Mouse (Mus musculus) forebrain, embryonic 12.5 days (tissue): ENCODE measurements around the gene Lamb3. TPM values are rescaled to one million over a fixed set of nuclear protein-coding genes. Genes with fewer than 3 reads are reported as not detected.

ENCODE experiments used
- ATAC-seq: fragments of 200-750 bp; cut with Nextera tagmentation; 2 replicates; pipeline ENCODE4 v1.8.0; 2017; ENCODE audit warnings: moderate TSS enrichment; ENCODE audit not compliant: low FRiP score
- H3K27ac ChIP-seq: fragments of 300-500 bp; sonication (generic); 2 replicates; pipeline ENCODE4 v1.5.1; 2016; ENCODE audit warnings: mild to moderate bottlenecking
- H3K27me3 ChIP-seq: fragments of 300-500 bp; sonication (generic); 2 replicates; pipeline ENCODE4 v1.6.1; 2016; ENCODE audit warnings: mild to moderate bottlenecking
- H3K36me3 ChIP-seq: fragments of 300-500 bp; sonication (generic); replicated peaks from 2 replicates; pipeline ENCODE4 v1.6.1; 2016; ENCODE audit warnings: mild to moderate bottlenecking
- H3K4me1 ChIP-seq: fragments of 300-500 bp; sonication (generic); 2 replicates; pipeline ENCODE4 v1.6.1; 2016
- H3K4me2 ChIP-seq: fragments of 300-500 bp; sonication (generic); 2 replicates; pipeline ENCODE4 v1.6.1; 2016; ENCODE audit warnings: mild to moderate bottlenecking, moderate library complexity
- H3K4me3 ChIP-seq: fragments of 300-500 bp; sonication (generic); replicated peaks from 2 replicates; pipeline ENCODE4 v1.5.1; 2016; ENCODE audit warnings: mild to moderate bottlenecking
- H3K9ac ChIP-seq: fragments of 300-500 bp; sonication (generic); 2 replicates; pipeline ENCODE4 v1.6.1; 2016; ENCODE audit warnings: mild to moderate bottlenecking
- H3K9me3 ChIP-seq: fragments of 300-500 bp; sonication (generic); 2 replicates; pipeline ENCODE4 v1.6.1; 2016
- WGBS: fragments of 180-500 bp; shearing (Covaris S2); methylation state at CpG from one replicate; pipeline ENCODE4 v1.1.7; 2016; 5-methylcytosine and 5-hydroxymethylcytosine counted together
- polyA plus RNA-seq: library from polyadenylated mRNA; unstranded; fragments of >200 nt; fragmentation: Nextera tagmentation; extraction: Ambion mirVana; gene quantifications from 2 replicates; pipeline ENCODE4 v1.2.1, GENCODE M21; 2016

The Lamb3 gene
- polyA plus RNA-seq, 1 experiment from 2014 or later = 0.77 TPM

DNA sequence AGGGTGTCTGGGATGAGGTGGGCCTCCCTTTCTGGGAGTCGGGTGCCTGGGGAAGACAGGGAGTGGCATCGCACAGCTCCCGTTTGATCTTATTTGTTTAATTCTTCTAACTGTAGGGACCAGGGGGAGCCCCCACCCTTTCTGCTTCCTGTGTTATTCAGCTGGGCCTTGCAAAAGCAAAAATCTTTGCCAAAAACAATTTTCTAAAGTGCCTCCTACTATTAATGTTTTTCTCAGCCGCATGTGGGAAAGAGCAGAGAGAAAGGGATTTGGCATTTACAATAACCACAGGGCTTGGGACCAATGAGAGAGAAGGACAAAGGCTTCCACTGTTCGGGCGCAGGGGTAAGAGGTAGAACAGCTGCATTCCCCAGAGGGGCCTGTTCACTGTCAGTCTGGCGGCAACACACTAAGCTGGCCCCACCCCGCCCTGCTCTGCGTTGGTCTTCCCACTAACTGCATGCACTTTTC is 18.3 kb upstream of the Lamb3 start:
- ATAC-seq = peak; percentile 90
- peak overlapping the region; percentile 68 for H3K27ac ChIP-seq

DNA sequence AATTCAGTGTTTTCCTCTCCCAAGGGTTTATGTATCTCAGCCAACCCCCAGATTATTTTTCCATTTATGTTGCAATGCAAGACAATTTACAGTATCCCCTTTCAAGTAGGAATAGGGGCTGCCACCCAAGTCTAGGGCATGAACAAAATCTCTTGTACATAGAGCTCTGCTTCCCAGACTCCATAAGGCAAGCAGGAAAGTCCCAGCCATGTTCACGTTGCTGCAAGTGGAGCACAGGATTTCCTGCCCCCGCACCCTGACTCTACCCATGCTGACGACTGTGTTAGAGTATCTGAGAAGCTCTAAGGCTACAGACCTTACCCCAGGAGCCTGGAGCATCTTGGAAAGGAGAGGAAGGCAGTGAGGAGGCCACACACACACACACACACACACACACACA is 17.7 kb upstream of the Lamb3 start:
- H3K9ac ChIP-seq = no peak overlapping the region
- ATAC-seq = no peak
- WGBS = 55% methylated on average over 3 of the region's 3 CpGs
- H3K4me1 ChIP-seq = peaks cover 17% of the 10 kb centered on the region
- H3K36me3 ChIP-seq = no peaks in the 10 kb centered on the region
- no peak overlapping the region for H3K4me3 ChIP-seq
- 0 out of 2 replicates have a peak, but pooled peaks cover 3% of the 10 kb centered on the region for H3K27me3 ChIP-seq
- H3K27ac ChIP-seq = peak overlapping the region; percentile 2; the same call in 1 of the 2 replicates
- no peak overlapping the region for H3K4me2 ChIP-seq
- no peaks in the 10 kb centered on the region for H3K9me3 ChIP-seq

More for the DNA sequence above, 18.3 kb upstream of the Lamb3 start:
- H3K27me3 ChIP-seq = 0 out of 2 replicates have a peak, but pooled peaks cover 8% of the 10 kb centered on the region
- no peak overlapping the region for H3K9ac ChIP-seq
- 19% methylated on average over 9 of the region's 9 CpGs for WGBS
- H3K9me3 ChIP-seq = no peaks in the 10 kb centered on the region
- 0 out of 2 replicates have a peak overlapping the region, but pooled peaks have one; percentile 8 for H3K4me2 ChIP-seq
- H3K36me3 ChIP-seq = no peaks in the 10 kb centered on the region
- peaks cover 17% of the 10 kb centered on the region for H3K4me1 ChIP-seq
- no peak overlapping the region for H3K4me3 ChIP-seq

DNA sequence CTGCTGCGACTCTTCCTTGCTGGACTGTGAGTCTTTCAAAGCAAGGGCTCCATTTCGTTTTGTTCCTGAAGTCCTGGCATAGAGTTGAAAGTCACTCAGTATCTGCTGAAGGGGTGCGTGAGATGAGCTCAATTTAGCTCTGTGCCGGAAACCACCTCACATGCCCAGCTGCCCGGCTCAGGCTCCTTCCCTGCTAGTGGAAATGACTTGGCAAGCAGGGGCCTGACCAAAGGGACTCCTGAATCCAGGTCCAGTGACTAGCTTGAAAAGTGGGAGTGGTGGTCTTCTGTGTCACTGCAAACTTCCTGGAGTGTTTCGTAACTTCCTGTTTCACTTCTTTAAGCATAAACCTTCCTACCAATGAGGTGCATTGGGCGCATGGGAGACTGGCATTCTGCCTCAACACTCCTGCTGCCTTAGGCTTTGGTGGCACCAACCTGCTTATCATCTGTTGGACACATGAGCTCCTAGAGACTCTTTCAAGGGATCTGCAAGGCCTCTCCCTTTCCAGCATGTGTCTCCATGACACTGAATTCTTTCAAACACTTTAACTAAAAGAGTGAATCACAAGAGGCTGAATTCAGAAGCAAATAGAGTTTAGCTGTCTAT is 15.7 kb upstream of the Lamb3 start:
- no peak for ATAC-seq
- no peak overlapping the region for H3K9ac ChIP-seq
- H3K36me3 ChIP-seq = no peaks in the 10 kb centered on the region
- H3K4me2 ChIP-seq = no peak overlapping the region
- 0 out of 2 replicates have a peak, but pooled peaks cover 3% of the 10 kb centered on the region for H3K27me3 ChIP-seq
- H3K9me3 ChIP-seq = no peaks in the 10 kb centered on the region
- whole genome bisulfite sequencing = 90% methylated on average over 7 of the region's 7 CpGs
- no peak overlapping the region for H3K27ac ChIP-seq
- H3K4me3 ChIP-seq = no peak overlapping the region
- H3K4me1 ChIP-seq = peaks cover 17% of the 10 kb centered on the region

DNA sequence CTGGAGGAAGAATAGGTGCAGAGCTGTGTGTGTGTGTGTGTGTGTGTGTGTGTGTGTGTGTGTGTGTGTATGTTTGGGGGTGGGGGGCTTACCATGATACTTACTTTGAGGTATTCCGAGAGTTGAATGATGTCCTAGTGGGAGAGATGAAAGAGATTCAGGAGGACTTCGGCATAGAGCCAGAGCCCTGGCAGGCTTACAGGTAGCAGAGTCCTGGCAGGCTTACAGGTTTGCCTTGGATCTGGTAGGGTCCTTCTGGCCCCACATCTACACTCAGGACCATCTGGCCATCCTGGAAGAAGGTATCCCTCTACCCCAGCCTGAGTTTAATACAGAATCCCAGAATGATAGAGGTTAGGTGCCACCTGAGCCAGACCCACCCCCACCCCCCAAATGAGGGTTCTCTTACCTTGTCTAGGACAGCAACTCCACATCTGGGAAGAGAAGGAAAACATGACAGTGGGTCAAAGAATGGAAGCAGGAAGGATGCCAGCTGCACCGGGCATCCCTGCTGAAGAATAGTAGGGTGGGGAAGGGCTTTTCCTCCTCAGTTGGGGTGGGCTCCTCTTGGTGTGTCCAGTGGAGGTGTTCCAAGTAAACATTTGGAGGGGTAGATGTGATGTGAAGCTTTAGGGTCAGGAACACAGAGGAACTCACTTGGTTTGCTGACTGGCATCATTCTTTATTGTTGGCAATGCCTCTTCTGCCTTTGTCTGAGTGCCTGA is 12.9 kb upstream of the Lamb3 start:
- WGBS = 89% methylated on average over 3 of the region's 3 CpGs
- 0 out of 2 replicates have a peak, but pooled peaks cover 3% of the 10 kb centered on the region for H3K27me3 ChIP-seq
- H3K4me1 ChIP-seq = peaks cover 5% of the 10 kb centered on the region
- H3K9ac ChIP-seq = no peak overlapping the region
- no peak overlapping the region for H3K27ac ChIP-seq
- H3K9me3 ChIP-seq = no peaks in the 10 kb centered on the region
- H3K4me2 ChIP-seq = no peak overlapping the region
- H3K36me3 ChIP-seq = no peaks in the 10 kb centered on the region
- ATAC-seq = no peak
- no peak overlapping the region for H3K4me3 ChIP-seq

DNA sequence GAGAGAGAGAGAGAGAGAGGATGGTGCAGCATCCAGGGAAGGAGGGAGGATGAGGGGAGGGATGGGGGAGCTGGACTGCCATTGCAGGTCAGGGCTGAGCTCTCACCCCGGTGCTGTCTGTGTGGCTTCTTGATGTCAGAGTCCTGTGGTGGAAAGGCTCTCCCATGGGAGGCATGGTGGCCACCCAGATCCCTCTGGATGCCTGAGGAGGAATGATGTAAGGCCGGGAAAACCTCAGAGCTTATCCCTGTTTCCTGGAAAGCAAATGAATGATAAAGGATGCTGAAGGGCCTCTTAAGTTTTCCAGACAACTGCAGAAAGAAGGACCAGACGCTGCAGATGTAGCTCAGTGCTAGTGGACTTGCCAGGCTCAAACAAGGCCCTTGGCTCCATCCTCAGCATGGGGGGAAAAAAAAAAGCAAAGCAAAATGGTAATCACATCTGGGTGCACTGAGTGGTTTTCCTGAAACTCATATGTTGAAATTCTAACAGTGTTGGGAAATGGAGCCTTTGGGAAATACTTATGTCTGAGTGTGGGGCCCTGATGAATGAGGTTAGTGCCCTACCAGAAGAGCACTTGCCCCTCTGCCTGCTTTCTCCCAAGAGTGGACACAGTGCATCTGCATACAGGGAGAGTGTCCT is 12.2 kb upstream of the Lamb3 start:
- Histone ChIP-seq H3K4me2 (no peak overlapping the region), H3K4me3 (no peak overlapping the region), H3K36me3 (no peaks in the 10 kb centered on the region), H3K27ac (no peak overlapping the region), H3K4me1 (no peaks in the 10 kb centered on the region), H3K9me3 (no peaks in the 10 kb centered on the region), H3K9ac (no peak overlapping the region), H3K27me3 (no peaks in the 10 kb centered on the region)
- ATAC-seq = no peak
- WGBS = 63% methylated on average over 3 of the region's 3 CpGs

DNA sequence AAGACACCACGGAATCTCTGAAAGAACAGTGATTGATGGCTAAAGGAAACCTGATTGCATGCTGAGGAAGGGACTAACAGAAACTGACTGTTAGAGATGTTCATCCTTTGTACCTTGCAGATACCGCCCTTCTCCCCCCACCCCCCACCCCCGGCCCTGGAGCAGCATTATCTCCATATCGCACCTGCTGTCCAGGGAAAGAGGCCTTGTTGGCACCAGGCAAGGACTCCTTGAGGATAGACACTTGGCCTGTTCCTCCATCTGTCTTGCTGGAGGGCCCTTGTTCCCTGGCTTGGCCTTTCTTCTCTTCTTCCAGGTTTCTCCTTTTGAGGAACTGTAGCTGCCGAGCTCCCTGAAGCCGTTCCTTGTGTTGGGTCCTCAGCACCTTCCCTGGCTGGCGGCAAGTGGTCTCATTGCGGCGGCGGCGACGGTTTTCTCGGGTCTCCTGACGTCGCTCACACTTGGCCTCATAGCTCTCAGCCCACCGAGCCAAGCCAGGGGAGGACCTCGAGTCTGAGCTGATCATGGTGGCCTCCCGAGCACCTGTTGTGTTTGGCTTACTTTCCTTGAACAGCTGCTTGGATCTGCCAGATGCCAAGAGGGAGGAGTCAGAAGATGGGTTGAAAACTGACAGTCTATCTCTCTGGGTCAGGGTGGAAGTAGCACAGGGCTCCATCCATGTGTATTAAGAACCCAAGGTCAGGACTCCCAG is 9.8 kb upstream of the Lamb3 start:
- Histone ChIP-seq H3K27me3 (no peaks in the 10 kb centered on the region; the same call in 1 of the 2 replicates), H3K9ac (no peak overlapping the region), H3K27ac (no peak overlapping the region), H3K9me3 (no peaks in the 10 kb centered on the region), H3K4me2 (no peak overlapping the region), H3K4me1 (no peaks in the 10 kb centered on the region), H3K36me3 (no peaks in the 10 kb centered on the region), H3K4me3 (no peak overlapping the region)
- ATAC-seq = no peak
- WGBS = 93% methylated on average over 18 of the region's 18 CpGs

DNA sequence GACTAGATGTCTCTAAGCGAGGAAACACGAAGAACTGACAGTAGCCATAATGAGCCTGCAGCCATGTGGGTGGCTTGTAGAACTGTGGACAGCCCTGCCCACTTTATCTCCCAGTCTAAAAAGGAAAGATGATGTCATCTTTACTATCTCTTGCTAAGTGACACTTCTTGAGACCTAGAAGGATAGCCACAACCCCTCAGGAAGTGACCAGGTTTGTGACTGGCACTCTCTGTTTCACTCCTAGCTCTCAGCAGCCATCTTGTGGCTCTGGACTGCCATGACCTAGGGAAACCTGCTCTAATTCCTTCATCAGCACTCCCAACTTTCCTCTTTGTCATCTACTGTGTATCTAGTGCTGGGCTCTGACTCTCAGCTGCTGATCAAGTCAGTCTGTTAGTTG is 9.2 kb upstream of the Lamb3 start:
- Histone ChIP-seq H3K4me3 (no peak overlapping the region), H3K27ac (no peak overlapping the region), H3K4me1 (no peaks in the 10 kb centered on the region), H3K27me3 (no peaks in the 10 kb centered on the region; the same call in 1 of the 2 replicates), H3K9me3 (no peaks in the 10 kb centered on the region), H3K4me2 (no peak overlapping the region), H3K36me3 (no peaks in the 10 kb centered on the region), H3K9ac (no peak overlapping the region)
- 80% methylated on average over 2 of the region's 2 CpGs for WGBS
- no peak for ATAC-seq

DNA sequence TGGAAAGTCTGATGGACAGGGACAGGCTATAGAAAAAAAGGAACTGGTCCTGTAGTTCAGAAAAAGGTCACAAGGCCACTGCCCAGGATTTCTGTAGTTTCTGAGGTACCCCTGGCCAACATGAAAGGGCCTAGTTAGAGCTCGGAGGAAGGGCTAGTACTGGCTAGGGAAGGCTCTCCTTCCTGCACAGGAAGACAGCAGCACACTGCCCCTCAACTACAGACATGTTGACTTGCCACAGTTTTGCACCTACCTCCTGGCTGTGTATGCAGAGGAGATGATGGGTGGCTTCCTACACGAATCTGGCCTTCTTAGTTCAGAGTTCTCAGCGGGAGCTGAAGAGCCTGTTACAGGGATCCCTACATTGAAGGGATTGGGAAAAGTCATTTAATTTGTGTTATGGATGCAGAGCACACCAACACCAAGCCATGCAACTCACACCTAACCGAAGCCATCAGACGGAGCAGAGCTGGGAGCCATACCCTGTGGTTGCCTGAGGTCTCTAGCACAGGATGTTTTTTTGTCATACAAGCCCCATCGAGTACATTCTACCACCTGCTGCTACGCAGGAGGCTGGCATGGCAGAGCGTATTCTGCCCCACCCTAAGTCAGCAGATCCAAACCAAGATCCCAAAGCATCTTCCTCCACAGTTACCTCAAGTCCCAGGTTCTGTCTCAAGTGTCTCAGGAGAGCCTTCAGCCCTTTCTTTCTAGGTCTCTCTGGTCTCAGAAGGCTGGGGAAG is 6.7 kb upstream of the Lamb3 start:
- ATAC-seq = no peak
- Histone ChIP-seq H3K9me3 (no peaks in the 10 kb centered on the region), H3K4me3 (no peak overlapping the region), H3K27me3 (no peaks in the 10 kb centered on the region; the same call in 1 of the 2 replicates), H3K4me2 (no peak overlapping the region), H3K27ac (no peak overlapping the region), H3K9ac (no peak overlapping the region), H3K36me3 (no peaks in the 10 kb centered on the region), H3K4me1 (no peaks in the 10 kb centered on the region)
- 83% methylated on average over 8 of the region's 8 CpGs for WGBS

DNA sequence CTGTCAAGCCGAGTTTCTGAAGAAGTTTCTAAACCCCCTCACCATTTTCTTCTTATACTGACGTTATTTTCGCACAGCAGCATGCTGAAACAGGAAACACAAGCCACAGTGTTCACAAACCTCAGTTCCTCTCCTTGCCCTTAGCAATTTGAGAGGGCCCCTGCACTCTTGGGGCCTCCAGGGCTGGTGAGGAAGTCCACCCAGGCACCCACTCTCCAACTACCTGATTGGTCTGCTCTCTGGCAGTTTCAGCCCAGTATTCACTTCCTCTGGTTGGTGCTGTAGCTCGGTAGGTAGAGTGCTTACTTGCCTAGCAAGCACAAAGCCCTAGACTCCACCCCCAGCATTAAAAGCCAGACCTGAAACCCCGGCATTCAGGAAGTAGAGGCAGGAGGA is 6.1 kb upstream of the Lamb3 start, which contains the start of gene Traf3ip3:
Traf3ip3 (minus strand) TSS at position 321 of the 396 bp plus-strand sequence.
- ATAC-seq = no peak

DNA sequence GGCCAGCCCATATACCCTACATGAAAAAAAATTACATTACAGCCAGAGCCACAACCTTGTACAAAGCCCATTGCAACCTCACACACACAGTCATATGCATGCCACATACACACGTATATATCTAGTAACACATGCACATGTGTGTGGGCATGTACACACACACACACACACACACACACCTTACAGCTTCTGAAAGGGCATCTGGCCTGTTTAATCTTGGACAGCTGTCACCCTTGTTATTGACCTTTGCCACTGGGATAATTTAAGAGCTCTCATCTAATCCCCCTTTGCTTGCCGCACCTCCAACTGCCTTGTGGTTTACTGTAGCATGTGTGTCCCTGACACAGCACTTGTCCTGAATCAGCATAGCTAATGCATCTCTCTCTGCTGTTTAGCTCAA is 3.7 kb upstream of the Lamb3 start:
- WGBS = 81% methylated on average over 2 of the region's 2 CpGs
- Histone ChIP-seq H3K4me1 (no peaks in the 10 kb centered on the region), H3K9me3 (no peaks in the 10 kb centered on the region), H3K27me3 (no peaks in the 10 kb centered on the region; the same call in 1 of the 2 replicates), H3K36me3 (no peaks in the 10 kb centered on the region), H3K4me3 (no peak overlapping the region), H3K4me2 (no peak overlapping the region), H3K9ac (no peak overlapping the region), H3K27ac (no peak overlapping the region)
- no peak for ATAC-seq

More for the DNA sequence above, 6.1 kb upstream of the Lamb3 start, which contains the start of gene Traf3ip3:
- no peak within 1 kb of the TSS for H3K4me3 ChIP-seq
- no peaks in the 10 kb centered on the region for H3K36me3 ChIP-seq
- no peak within 1 kb of the TSS for H3K27ac ChIP-seq
- WGBS = 68% methylated on average over 5 of the region's 5 CpGs
- H3K9ac ChIP-seq = no peak within 1 kb of the TSS
- H3K4me1 ChIP-seq = no peaks in the 10 kb centered on the region
- H3K27me3 ChIP-seq = no peaks in the 10 kb centered on the region; the same call in 1 of the 2 replicates
- no peaks in the 10 kb centered on the region for H3K9me3 ChIP-seq
- no peak within 1 kb of the TSS for H3K4me2 ChIP-seq

DNA sequence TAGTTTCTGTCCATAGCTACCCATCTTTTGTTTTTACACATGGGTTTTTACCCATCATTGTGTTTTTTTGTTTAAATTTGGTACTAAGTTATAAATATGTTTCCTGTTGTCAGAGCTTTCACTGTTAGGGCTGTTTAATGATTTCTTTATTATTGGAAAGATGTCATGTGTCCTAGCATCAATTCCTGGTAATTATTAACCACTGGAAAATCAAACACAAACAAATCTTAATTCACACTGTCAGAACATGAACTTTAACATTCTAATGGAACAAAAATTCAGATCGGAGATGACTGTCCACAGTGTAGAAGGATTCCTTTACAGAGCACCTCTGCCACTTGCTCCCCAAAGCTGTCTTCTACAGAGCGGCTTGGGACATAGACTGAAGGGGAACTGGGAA is 2.1 kb upstream of the Lamb3 start:
- ATAC-seq = no peak

More for the DNA sequence above, 2.1 kb upstream of the Lamb3 start:
- Histone ChIP-seq H3K9ac (no peak overlapping the region), H3K9me3 (no peaks in the 10 kb centered on the region), H3K27ac (no peak overlapping the region), H3K27me3 (no peaks in the 10 kb centered on the region; the same call in 1 of the 2 replicates), H3K36me3 (no peaks in the 10 kb centered on the region), H3K4me3 (no peak overlapping the region), H3K4me2 (no peak overlapping the region), H3K4me1 (no peaks in the 10 kb centered on the region)
- 93% methylated on average over 2 of the region's 2 CpGs for WGBS
